Mouse (Mus musculus): Measurements from ENCODE around the gene Ano2. TPM values are rescaled to one million over a fixed set of nuclear protein-coding genes. Genes with fewer than 3 reads are reported as not detected.

Gene Ano2
- polyA plus RNA-seq, 1 experiment = not detected

- no peaks in the 10 kb centered on the region for H3K36me3 ChIP-seq (ENCODE audit: control insufficient read depth, insufficient read depth)
- H3K4me3 ChIP-seq = no peak overlapping the region
- H3K27me3 ChIP-seq (ENCODE audit: control insufficient read depth, insufficient read depth, insufficient read length) = no peaks in the 10 kb centered on the region
- no peak overlapping the region for H3K4me2 ChIP-seq (ENCODE audit: low read depth)
- no peaks in the 10 kb centered on the region for H3K79me2 ChIP-seq (ENCODE audit: control insufficient read depth, insufficient read depth)
- no peak overlapping the region for H3ac ChIP-seq (ENCODE audit: control insufficient read depth, insufficient read length)
- no peak for TF ChIP-seq REST (IDR thresholded peaks at IDR 0.05; ENCODE audit: insufficient read depth, insufficient read length)
- TF ChIP-seq TCF3 (IDR thresholded peaks at IDR 0.05; ENCODE audit: insufficient read length, low read depth) = no peak
- TF ChIP-seq SRF (IDR thresholded peaks at IDR 0.05; ENCODE audit: control insufficient read depth, insufficient read length, low read depth) = no peak
- TF ChIP-seq MAX (IDR thresholded peaks at IDR 0.05; ENCODE audit: low read depth) = no peak
- no peak for TF ChIP-seq USF1 (IDR thresholded peaks at IDR 0.05; ENCODE audit: low read depth)
- no peak for TF ChIP-seq E2F4 (IDR thresholded peaks at IDR 0.05; ENCODE audit: insufficient read depth)
- TF ChIP-seq MYOG (IDR thresholded peaks at IDR 0.05; ENCODE audit: control insufficient read depth in 1 of 3, insufficient read depth in 1 of 3, insufficient read length in 2 of 3, low read depth in 2 of 3) = no peak
Observed at GRCm38 (mm10) chr6:125931926-125932325, 241.7 kb downstream of the Ano2 start.

- TF ChIP-seq E2F4 (IDR thresholded peaks at IDR 0.05; ENCODE audit: insufficient read depth) = no peak
- TF ChIP-seq MYOD1 (IDR thresholded peaks at IDR 0.05; ENCODE audit: control insufficient read depth in 1 of 3, insufficient read length in 2 of 3, low read depth in 2 of 3) = no peak
- TF ChIP-seq CEBPB (IDR thresholded peaks at IDR 0.05; ENCODE audit: insufficient read depth, poor library complexity, severe bottlenecking) = no peak
- no peak for TF ChIP-seq TCF3 (IDR thresholded peaks at IDR 0.05; ENCODE audit: insufficient read length, low read depth)
- no peak for TF ChIP-seq MYOG (IDR thresholded peaks at IDR 0.05; ENCODE audit: control insufficient read depth in 1 of 3, insufficient read depth in 1 of 3, insufficient read length in 2 of 3, low read depth in 2 of 3)
- no peak for TF ChIP-seq REST (IDR thresholded peaks at IDR 0.05; ENCODE audit: insufficient read depth, insufficient read length)
- no peak for TF ChIP-seq POLR2AphosphoS2 (IDR thresholded peaks at IDR 0.05; ENCODE audit: insufficient read length, low read depth)
- no peak for TF ChIP-seq TCF12 (IDR thresholded peaks at IDR 0.05; ENCODE audit: insufficient read depth, poor library complexity, severe bottlenecking)
- TF ChIP-seq USF1 (IDR thresholded peaks at IDR 0.05; ENCODE audit: low read depth) = no peak
- TF ChIP-seq MAX (IDR thresholded peaks at IDR 0.05; ENCODE audit: low read depth) = no peak
- TF ChIP-seq POLR2A (IDR thresholded peaks at IDR 0.05; ENCODE audit: insufficient read length, low read depth) = no peak
- TF ChIP-seq SRF (IDR thresholded peaks at IDR 0.05; ENCODE audit: control insufficient read depth, insufficient read length, low read depth) = no peak
- Histone ChIP-seq H3K4me2 (ENCODE audit: low read depth) (no peak overlapping the region), H3K4me3 (no peak overlapping the region), H3K27me3 (ENCODE audit: control insufficient read depth, insufficient read depth, insufficient read length) (no peaks in the 10 kb centered on the region), H3K79me2 (ENCODE audit: control insufficient read depth, insufficient read depth) (no peaks in the 10 kb centered on the region), H3ac (ENCODE audit: control insufficient read depth, insufficient read length) (no peak overlapping the region), H3K36me3 (ENCODE audit: control insufficient read depth, insufficient read depth) (no peaks in the 10 kb centered on the region)
Observed at GRCm38 (mm10) chr6:125954965-125955364, 264.7 kb downstream of the Ano2 start.

- no peaks in the 10 kb centered on the region for H3K36me3 ChIP-seq (ENCODE audit: control insufficient read depth, insufficient read depth)
- TF ChIP-seq MYOD1 (IDR thresholded peaks at IDR 0.05; ENCODE audit: control insufficient read depth in 1 of 3, insufficient read length in 2 of 3, low read depth in 2 of 3) = no peak
- TF ChIP-seq SRF (IDR thresholded peaks at IDR 0.05; ENCODE audit: control insufficient read depth, insufficient read length, low read depth) = no peak
- TF ChIP-seq USF1 (IDR thresholded peaks at IDR 0.05; ENCODE audit: low read depth) = no peak
- no peak for TF ChIP-seq MYOG (IDR thresholded peaks at IDR 0.05; ENCODE audit: control insufficient read depth in 1 of 3, insufficient read depth in 1 of 3, insufficient read length in 2 of 3, low read depth in 2 of 3)
- no peak for TF ChIP-seq REST (IDR thresholded peaks at IDR 0.05; ENCODE audit: insufficient read depth, insufficient read length)
- TF ChIP-seq TCF12 (IDR thresholded peaks at IDR 0.05; ENCODE audit: insufficient read depth, poor library complexity, severe bottlenecking) = no peak
- no peak for TF ChIP-seq CEBPB (IDR thresholded peaks at IDR 0.05; ENCODE audit: insufficient read depth, poor library complexity, severe bottlenecking)
- TF ChIP-seq E2F4 (IDR thresholded peaks at IDR 0.05; ENCODE audit: insufficient read depth) = no peak
- no peak for TF ChIP-seq TCF3 (IDR thresholded peaks at IDR 0.05; ENCODE audit: insufficient read length, low read depth)
- TF ChIP-seq MAX (IDR thresholded peaks at IDR 0.05; ENCODE audit: low read depth) = no peak
- no peak for TF ChIP-seq POLR2A (IDR thresholded peaks at IDR 0.05; ENCODE audit: insufficient read length, low read depth)
- TF ChIP-seq POLR2AphosphoS2 (IDR thresholded peaks at IDR 0.05; ENCODE audit: insufficient read length, low read depth) = no peak
- no peak overlapping the region for H3K4me3 ChIP-seq
- no peaks in the 10 kb centered on the region for H3K79me2 ChIP-seq (ENCODE audit: control insufficient read depth, insufficient read depth)
- H3ac ChIP-seq (ENCODE audit: control insufficient read depth, insufficient read length) = no peak overlapping the region
- H3K27me3 ChIP-seq (ENCODE audit: control insufficient read depth, insufficient read depth, insufficient read length) = no peaks in the 10 kb centered on the region
- H3K4me2 ChIP-seq (ENCODE audit: low read depth) = no peak overlapping the region
Observed at GRCm38 (mm10) chr6:125973551-125973950, 283.3 kb downstream of the Ano2 start.

- Histone ChIP-seq H3K36me3 (ENCODE audit: control insufficient read depth, insufficient read depth) (no peaks in the 10 kb centered on the region), H3ac (ENCODE audit: control insufficient read depth, insufficient read length) (no peak overlapping the region), H3K27me3 (ENCODE audit: control insufficient read depth, insufficient read depth, insufficient read length) (no peaks in the 10 kb centered on the region), H3K4me3 (no peak overlapping the region), H3K79me2 (ENCODE audit: control insufficient read depth, insufficient read depth) (no peaks in the 10 kb centered on the region), H3K4me2 (ENCODE audit: low read depth) (no peak overlapping the region)
- TF ChIP-seq USF1 (IDR thresholded peaks at IDR 0.05; ENCODE audit: low read depth) (no peak), E2F4 (IDR thresholded peaks at IDR 0.05; ENCODE audit: insufficient read depth) (no peak), MYOG (IDR thresholded peaks at IDR 0.05; ENCODE audit: control insufficient read depth in 1 of 3, insufficient read depth in 1 of 3, insufficient read length in 2 of 3, low read depth in 2 of 3) (no peak), MYOD1 (IDR thresholded peaks at IDR 0.05; ENCODE audit: control insufficient read depth in 1 of 3, insufficient read length in 2 of 3, low read depth in 2 of 3) (no peak), REST (IDR thresholded peaks at IDR 0.05; ENCODE audit: insufficient read depth, insufficient read length) (no peak), POLR2AphosphoS2 (IDR thresholded peaks at IDR 0.05; ENCODE audit: insufficient read length, low read depth) (no peak), POLR2A (IDR thresholded peaks at IDR 0.05; ENCODE audit: insufficient read length, low read depth) (no peak), TCF12 (IDR thresholded peaks at IDR 0.05; ENCODE audit: insufficient read depth, poor library complexity, severe bottlenecking) (no peak), MAX (IDR thresholded peaks at IDR 0.05; ENCODE audit: low read depth) (no peak), TCF3 (IDR thresholded peaks at IDR 0.05; ENCODE audit: insufficient read length, low read depth) (no peak), SRF (IDR thresholded peaks at IDR 0.05; ENCODE audit: control insufficient read depth, insufficient read length, low read depth) (no peak), CEBPB (IDR thresholded peaks at IDR 0.05; ENCODE audit: insufficient read depth, poor library complexity, severe bottlenecking) (no peak)
Observed at GRCm38 (mm10) chr6:125975788-125976465, 285.7 kb downstream of the Ano2 start.

Measured in myocyte (in vitro differentiated cells).